Mouse (Mus musculus) left cerebral cortex, adult 2 months (tissue): Measurements from ENCODE around the gene Cyp2d10. TPM values are rescaled to one million over a fixed set of nuclear protein-coding genes. Genes with fewer than 3 reads are reported as not detected.
"Not testable (repeated sequence)": the region's sequence is repeated elsewhere in the genome, so short reads cannot be mapped to it uniquely, and the experiment has no call there.

ENCODE experiments used
- DNase-seq, 2 experiments: peaks; one replicate each; pipeline ENCODE4 v3.0.0; 2021 to 2022; ENCODE audit warnings: low spot score in 2 of 2, mixed read lengths in 1 of 2; ENCODE audit errors: extremely low spot score in 1 of 2
- H3K27ac ChIP-seq: fragments of 200-600 bp; 2 replicates; pipeline ENCODE4 v1.8.1; 2022
- H3K4me3 ChIP-seq: fragments of 200-600 bp; 2 replicates; pipeline ENCODE4 v1.8.1; 2022
- CTCF ChIP-seq: fragments of 200-600 bp; IDR thresholded peaks from 2 replicates; pipeline ENCODE4 v1.8.1; 2022; ENCODE audit warnings: antibody characterized with exemption, mild to moderate bottlenecking, moderate library complexity
- intact Hi-C: fragments of 180-260 bp; cut with DNase I; formaldehyde crosslinking; loops from one replicate; pipeline ENCODE4 v1.15.1; 2025
- total RNA-seq, 2 experiments: library from RNA; stranded (reverse); gene quantifications; 2 replicates each; pipeline ENCODE4 v1.2.3; 2021

Cyp2d10 gene
- total RNA-seq, 2 experiments from 2014 or later, result 0.52 TPM; not detected in 1

DNA sequence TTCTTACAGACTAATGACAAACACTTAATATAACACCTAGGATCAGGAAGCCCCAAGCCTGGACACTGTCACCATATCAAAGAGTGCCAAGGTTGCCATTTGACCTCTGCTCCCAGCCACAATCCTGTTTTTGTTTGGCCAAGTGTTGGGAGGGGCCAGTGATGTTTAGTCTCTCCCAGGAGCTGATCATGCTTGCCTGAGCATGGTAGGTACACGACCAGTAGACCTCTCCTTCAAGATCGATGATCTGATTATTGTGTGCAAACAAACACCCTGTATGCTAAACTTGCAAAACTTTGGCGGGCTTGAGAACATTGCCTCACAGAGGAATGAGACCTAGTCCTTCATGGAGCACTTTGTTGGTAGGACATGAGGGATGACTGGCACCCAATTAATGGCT is 16.5 kb upstream of the Cyp2d10 start:
- no peak for TF ChIP-seq CTCF
- H3K27ac ChIP-seq, result no peak overlapping the region
- DNase-seq, result no peak
- H3K4me3 ChIP-seq, result no peak overlapping the region
- intact Hi-C loops, result no loop called here

DNA sequence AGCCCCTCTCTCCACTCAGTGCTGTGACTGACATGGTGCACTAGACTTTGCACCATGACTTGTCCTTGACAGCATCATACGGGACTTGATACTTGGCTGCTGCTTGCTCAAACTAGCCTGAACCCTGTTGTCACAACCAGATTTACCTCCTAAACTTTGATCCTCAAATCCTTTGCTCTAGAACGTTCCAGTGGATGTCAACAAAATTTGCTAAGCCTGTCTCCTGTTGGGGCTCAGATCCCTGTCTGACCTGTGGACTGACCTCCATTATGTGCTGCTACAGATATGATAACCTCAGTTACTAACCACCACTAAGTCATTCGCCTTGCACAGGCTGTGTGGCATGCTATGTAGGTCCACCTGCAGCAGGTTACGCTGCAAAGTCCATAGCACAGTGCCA is 15.9 kb upstream of the Cyp2d10 start:
- no peak for DNase-seq
- intact Hi-C loops, result no loop called here
- TF ChIP-seq CTCF, result no peak
- Histone ChIP-seq H3K4me3 (no peak overlapping the region), H3K27ac (no peak overlapping the region)

DNA sequence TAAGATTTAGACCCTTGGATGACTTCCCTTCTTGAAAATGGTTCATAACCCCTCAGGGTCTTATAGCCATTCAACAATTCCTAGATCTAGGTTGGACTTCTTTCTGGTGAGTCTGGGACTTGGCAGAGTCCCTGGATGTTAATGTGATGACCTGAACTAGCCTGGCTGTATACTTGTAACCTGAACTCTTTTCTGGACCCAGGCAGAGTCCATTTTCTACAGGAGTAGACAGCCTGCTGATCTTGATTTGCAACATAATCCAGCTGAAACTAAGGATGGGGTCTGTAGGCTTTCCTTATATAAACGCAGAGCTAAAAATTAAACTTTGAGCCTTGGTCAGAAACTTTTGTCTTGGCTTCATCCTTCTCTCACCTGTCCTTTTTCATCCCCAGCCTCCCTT is 11.6 kb upstream of the Cyp2d10 start:
- no peak overlapping the region for H3K4me3 ChIP-seq
- H3K27ac ChIP-seq, result no peak overlapping the region
- TF ChIP-seq CTCF, result no peak
- intact Hi-C loops, result loop anchor here (10.0 kb wide), 1 partner anchor 124 kb away; the partner anchor contains the start of gene Wbp2nl
- no peak for DNase-seq

DNA sequence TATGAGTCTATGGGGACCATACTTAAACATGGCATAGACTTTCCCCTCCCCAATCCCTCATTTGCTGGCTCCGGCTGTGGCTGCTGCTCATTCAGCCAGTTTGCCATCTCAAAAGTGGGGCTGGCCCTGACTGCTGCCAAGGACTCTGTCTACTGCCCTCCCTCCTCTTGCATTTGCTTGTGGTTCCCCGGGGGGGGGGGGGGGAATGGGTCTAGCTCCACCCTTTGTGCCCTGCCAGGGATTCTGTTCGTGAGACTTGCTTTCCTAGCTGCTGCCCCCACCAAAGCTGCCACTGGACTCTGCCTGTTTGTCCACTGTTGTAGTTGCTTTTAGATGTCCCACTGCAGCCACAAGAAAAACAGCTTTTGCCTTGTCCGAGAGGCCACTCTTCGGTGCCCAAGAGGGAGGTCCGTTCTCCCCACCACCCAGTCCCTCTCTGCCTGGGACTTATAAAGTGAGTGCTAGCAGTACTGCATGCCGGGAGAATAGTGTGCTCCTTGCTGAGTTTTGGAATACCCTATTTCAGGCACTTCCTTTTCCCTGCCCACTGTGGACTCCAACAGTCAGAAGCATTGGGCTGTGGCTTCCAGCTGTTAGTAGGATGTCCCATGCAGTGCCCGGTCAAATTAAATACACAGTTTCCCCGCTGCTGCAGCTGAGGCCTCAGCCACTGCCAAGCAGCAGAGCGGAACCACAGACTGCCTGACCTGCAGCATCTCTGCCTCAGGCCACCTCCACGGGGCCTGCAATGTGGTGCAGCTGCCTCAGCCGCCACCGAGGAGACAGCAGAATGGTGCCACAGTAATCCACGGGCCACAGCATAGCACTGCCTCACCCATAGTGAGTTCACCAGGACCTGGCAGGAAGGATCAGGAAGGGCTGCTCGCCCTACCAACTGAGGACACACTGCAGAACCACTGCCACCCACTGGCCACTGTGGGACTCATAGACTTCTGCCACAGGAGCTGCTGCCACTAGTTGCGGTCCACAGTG is 10.1 kb upstream of the Cyp2d10 start:
- DNase-seq, result peak; percentile 71 to 79
- Histone ChIP-seq H3K27ac (peak overlapping the region; percentile 74), H3K4me3 (peak overlapping the region; percentile 24; the same call in 1 of the 2 replicates)
- intact Hi-C loops, result loop anchor here (1.0 to 10.0 kb wide), 4 partner anchors 36 to 150 kb away; partner anchors contain the start of genes Cyp2d22, Ndufa6 and Wbp2nl
- peak; percentile 81 for TF ChIP-seq CTCF

DNA sequence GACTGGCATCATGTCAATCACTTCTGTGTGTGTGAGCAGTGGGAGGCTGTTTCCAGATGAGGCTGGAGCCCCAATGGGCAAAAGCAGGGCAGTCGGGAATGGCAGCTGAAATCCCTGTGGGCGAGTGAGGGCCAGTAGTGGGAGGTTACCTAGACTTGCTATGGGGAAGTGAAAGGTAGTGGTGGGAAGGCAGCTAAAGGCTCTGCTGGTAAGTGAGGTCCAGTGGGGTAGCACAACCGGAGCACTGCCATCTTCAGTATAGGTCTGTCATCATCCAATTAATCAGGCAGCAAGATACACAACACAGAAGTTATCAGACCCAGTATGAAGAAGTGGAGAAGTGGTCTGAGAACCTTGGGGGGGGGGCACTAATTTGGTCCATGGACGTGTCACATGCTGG is 541 bp upstream of the Cyp2d10 start:
- TF ChIP-seq CTCF, result no peak
- intact Hi-C loops, result no loop called here
- DNase-seq, result no peak
- Histone ChIP-seq H3K27ac (no peak overlapping the region), H3K4me3 (no peak overlapping the region)

DNA sequence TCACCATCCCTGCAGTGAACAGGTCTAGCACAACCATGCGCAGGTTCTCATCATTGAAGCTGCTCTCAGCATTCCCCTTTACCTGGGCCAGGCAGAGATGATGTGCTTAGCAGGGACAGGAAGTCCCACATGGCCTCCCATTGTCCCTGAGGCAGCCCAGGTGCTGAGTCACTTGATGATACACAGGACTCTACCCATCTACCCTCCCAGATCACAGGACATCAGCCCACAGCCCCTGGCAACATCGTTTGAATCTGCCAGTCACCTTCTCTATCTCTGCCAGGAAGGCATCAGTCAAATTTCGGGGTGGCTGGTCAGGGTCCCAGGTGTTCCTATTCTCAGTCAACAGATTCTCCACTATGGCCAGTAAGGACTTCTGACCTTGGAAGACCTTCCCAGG is 2.8 kb downstream of the Cyp2d10 start:
- intact Hi-C loops, result no loop called here
- H3K27ac ChIP-seq, result no peak overlapping the region
- DNase-seq, result no peak
- TF ChIP-seq CTCF, result no peak
- no peak overlapping the region for H3K4me3 ChIP-seq

DNA sequence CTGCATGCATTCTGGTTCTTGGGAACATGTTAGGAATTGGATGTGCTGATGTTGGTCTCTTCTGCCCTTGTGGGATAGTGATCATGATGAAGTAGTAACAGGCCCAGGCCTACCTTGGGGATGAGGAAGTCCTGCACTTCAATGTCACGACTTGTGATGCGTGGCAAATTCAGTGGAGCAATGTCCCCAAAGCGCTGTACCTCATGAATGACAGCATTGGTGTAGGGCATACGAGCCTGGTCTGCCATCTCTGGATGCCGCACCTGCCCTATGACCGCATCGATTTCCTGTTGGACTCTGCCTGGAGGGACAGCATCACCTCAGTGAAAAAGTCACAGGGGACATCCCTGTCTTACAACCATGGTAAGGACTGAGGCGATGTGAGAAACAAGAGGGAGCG is 3.4 kb downstream of the Cyp2d10 start:
- TF ChIP-seq CTCF, result no peak
- DNase-seq, result no peak
- no peak overlapping the region for H3K27ac ChIP-seq
- no peak overlapping the region for H3K4me3 ChIP-seq
- intact Hi-C loops, result no loop called here

DNA sequence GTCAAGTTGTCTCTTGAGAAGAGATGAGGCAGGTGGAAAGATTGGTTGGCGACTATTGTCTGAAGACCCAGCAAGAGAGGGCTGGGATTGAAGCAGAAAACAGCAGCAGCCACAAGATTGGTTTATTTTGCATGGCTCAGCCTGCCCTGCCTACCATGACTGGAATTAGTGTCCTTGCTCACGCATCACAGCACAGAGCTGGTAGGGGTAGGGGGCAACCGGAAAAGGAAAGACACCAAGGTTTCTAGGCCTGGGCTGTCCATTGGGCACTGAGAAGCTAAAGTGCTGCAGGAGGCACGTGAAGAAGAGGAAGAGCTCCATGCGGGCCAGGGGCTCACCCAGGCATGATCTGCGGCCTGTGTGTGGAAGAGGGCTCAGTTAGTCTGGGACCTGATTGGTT is 4.3 kb downstream of the Cyp2d10 start:
- Histone ChIP-seq H3K27ac (no peak overlapping the region), H3K4me3 (no peak overlapping the region)
- intact Hi-C loops, result no loop called here
- no peak for TF ChIP-seq CTCF
- no peak for DNase-seq

DNA sequence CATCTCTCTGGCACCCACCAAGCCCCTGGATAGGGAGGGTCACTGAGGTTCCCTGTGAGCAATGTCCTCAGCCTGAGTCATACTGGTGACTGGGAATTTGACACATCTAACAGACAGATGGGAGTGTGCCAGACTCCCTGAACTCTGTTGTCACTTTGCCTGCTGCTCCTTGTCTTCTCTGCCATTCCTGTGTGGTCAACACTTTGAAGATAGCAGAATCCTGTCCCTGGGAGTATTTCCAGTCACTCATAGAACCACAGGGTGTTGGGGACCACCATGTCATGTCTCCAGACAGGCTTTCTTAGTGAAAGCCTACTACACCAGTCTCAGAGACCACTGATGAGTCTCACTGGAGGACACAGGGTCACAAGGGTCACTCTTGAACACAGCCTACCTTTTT is 4.9 kb downstream of the Cyp2d10 start:
- Histone ChIP-seq H3K27ac (no peak overlapping the region), H3K4me3 (no peak overlapping the region)
- no peak for TF ChIP-seq CTCF
- intact Hi-C loops, result no loop called here
- no peak for DNase-seq

DNA sequence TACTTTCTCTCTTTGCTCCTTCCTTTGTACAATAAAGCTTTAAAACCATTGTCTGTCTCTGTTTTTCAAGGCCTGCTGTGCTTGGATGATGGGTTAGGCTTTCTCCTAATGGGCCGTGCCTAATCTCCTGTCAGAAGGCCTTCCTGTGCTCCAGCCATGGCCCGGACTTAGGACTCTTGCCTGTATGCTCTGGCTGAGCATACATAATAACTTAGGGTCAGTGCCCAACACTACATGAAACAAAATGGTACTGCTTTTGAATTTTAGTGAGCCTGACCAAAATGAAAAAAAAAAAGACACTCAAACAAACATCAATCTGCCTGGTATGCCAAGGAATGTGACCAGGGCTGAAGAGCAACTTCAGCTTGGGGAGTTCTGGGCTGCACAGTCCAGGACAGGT is 5.5 kb downstream of the Cyp2d10 start:
- intact Hi-C loops, result no loop called here
- TF ChIP-seq CTCF, result no peak
- DNase-seq, result no peak
- Histone ChIP-seq H3K27ac (no peak overlapping the region), H3K4me3 (no peak overlapping the region)

DNA sequence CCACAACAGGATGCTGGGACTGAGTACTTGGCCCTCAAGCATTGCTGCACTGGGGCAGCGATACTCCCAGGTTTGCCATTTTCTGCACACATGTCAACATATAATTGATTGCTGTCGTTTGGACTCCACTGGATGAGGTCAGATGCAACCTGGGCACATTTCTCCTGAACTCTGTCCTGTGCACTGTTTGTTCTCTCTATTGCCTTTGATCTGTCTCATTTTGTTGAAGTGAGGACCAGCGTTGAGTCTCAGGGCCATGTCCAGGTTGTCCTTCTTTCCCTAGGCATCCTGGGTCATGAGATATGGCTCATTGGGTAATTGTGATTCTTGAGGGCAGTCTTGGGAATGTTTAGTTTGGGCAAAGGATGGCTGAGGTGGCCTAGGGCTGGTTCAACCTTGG is 11.0 kb downstream of the Cyp2d10 start:
- intact Hi-C loops, H3K4me3 ChIP-seq, DNase-seq, H3K27ac ChIP-seq: not testable (repeated sequence)

DNA sequence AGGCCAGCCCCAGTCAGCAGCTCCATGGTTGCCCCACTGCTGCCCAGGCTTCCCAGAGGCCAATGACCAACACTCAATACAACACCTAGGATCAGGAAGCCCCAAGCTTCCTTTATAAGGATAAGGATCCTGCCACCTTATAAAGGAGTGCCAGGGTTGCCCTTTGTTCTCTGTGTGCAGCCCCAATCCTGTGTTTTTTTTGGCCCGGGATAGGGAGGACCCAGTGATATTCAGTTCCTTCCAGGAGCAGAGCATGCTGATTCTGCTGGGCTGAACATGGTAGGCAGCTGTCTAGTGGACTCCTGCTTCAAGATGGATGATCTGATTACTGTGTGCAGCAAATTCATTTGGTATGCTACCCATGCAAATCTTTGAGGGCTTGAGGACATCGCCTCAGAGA is 13.1 kb downstream of the Cyp2d10 start, which contains the start of gene Cyp2d11:
Gene Cyp2d11, minus strand, starts transcription at position 101 of the 400 bp plus-strand sequence.
- intact Hi-C loops, DNase-seq, H3K27ac ChIP-seq, H3K4me3 ChIP-seq: not testable (repeated sequence)

DNA sequence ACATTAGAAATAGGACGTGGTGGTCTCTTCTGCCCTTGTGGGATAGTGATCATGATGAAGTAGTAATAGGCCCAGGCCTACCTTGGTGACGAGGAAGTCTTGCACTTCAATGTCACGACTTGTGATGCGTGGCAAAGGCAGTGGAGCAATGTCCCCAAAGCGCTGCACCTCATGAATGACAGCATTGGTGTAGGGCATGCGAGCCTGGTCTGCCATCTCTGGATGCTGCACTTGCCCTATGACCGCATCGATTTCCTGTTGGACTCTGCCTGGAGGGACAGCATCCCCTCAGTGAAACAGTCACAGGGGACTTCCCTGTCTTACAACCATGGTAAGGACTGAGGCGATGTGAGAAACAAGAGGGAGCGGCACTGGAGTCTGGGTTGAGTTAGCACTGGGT is 17.1 kb downstream of the Cyp2d10 start:
- H3K4me3 ChIP-seq, intact Hi-C loops, DNase-seq, H3K27ac ChIP-seq: not testable (repeated sequence)
